Mouse (Mus musculus): ENCODE results near the gene Ccdc30. TPM values are rescaled to one million over a fixed set of nuclear protein-coding genes. Genes with fewer than 3 reads are reported as not detected.

The Ccdc30 gene
- polyA plus RNA-seq, 1 experiment from 2014 or later = 7.5 TPM

DNA sequence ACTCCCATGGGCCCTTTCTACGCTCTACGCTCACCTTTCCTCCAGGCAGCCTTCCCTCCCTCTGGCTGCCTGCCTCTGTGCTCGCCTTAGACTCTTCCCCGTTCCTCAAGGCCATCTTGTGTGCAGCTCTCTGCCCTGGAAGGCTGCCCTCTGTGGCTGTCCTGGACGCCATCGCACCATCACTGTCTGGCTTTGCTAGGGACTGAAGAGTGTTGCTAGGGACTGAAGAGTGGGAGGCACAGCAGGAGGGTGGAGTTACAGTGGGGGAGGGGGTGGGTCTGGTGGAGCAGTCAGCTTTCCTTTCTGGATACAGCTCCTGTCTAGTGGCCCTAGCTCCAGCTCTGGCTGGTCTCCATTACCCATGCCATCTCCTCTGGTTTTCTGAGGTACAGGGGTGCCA is 27.2 kb upstream of the Ccdc30 start:
- Histone ChIP-seq H3K4me2 (no peak overlapping the region), H3K27me3 (replicated peaks) (no peaks in the 10 kb centered on the region), H3K9ac (no peak overlapping the region), H3K4me3 (replicated peaks) (no peak overlapping the region), H3K36me3 (no peaks in the 10 kb centered on the region), H3K27ac (no peak overlapping the region), H3K4me1 (no peaks in the 10 kb centered on the region), H3K9me3 (no peaks in the 10 kb centered on the region)
- 60% methylated on average over 6 of the region's 6 CpGs for WGBS
- no peak for ATAC-seq (ENCODE audit: insufficient read depth, low FRiP score, low read depth)

- Histone ChIP-seq H3K4me1 (no peaks in the 10 kb centered on the region), H3K27me3 (replicated peaks) (no peaks in the 10 kb centered on the region), H3K27ac (no peak overlapping the region), H3K36me3 (no peaks in the 10 kb centered on the region), H3K9ac (no peak overlapping the region), H3K4me3 (replicated peaks) (no peak overlapping the region), H3K9me3 (no peaks in the 10 kb centered on the region), H3K4me2 (no peak overlapping the region)
- WGBS = 85% methylated on average over 4 of the region's 4 CpGs
- ATAC-seq (ENCODE audit: insufficient read depth, low FRiP score, low read depth) = no peak
Measured at GRCm38 (mm10) chr4:119441836-119442235, 26.5 kb upstream of the Ccdc30 start.

DNA sequence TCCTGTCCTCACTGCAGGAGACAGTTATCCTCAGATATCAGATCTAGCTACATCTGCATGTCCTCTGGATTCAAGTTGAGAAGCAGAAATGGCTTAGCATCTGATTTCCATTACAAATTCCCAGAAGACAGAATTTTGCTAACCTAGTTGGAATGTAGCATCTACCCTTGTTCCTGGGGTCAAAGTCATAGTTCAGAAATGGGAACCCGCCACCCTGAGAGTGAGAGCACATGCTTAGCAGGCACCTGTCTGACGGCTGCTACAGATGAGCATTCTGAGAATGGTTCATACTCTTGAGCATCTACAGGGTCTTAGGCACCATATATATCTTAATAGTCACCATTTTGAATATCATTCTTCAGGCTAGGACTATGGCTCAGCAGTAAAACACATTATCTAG is 22.6 kb upstream of the Ccdc30 start:
- no peaks in the 10 kb centered on the region for H3K36me3 ChIP-seq
- no peak for ATAC-seq (ENCODE audit: insufficient read depth, low FRiP score, low read depth)
- no peak overlapping the region for H3K27ac ChIP-seq
- H3K9ac ChIP-seq = no peak overlapping the region
- H3K4me2 ChIP-seq = no peak overlapping the region
- H3K4me1 ChIP-seq = no peaks in the 10 kb centered on the region
- H3K4me3 ChIP-seq (replicated peaks) = no peak overlapping the region
- 84% methylated on average over 2 of the region's 2 CpGs for WGBS
- H3K27me3 ChIP-seq (replicated peaks) = no peaks in the 10 kb centered on the region
- H3K9me3 ChIP-seq = no peaks in the 10 kb centered on the region

- Histone ChIP-seq H3K36me3 (no peaks in the 10 kb centered on the region), H3K27ac (no peak overlapping the region), H3K4me3 (replicated peaks) (no peak overlapping the region), H3K27me3 (replicated peaks) (no peaks in the 10 kb centered on the region), H3K4me2 (no peak overlapping the region), H3K4me1 (no peaks in the 10 kb centered on the region), H3K9me3 (no peaks in the 10 kb centered on the region), H3K9ac (no peak overlapping the region)
- 31% methylated on average over 5 of the region's 5 CpGs for WGBS
- ATAC-seq (ENCODE audit: insufficient read depth, low FRiP score, low read depth) = no peak
Measured at GRCm38 (mm10) chr4:119430678-119431077, 15.4 kb upstream of the Ccdc30 start.

DNA sequence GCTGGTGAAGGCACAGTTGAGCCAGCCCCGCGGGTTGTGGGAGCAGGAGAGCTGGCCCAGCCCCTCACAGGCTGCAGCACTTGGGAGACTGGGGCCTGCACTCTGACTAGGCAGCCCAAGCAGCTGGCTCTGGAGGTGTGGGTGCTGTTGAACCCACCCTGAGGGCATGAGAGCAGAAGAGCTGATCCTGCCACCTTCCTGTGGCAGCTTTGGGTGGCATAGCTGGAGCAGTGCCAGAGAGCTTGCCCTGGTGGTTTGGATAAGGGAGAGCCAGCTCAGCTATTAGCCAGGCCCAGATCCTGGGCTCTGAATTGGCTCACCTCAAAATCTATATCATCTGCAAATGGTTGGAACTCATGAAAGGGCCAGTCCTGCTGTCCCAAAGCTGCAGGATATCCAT is 12.4 kb upstream of the Ccdc30 start:
- no peaks in the 10 kb centered on the region for H3K9me3 ChIP-seq
- no peak overlapping the region for H3K27ac ChIP-seq
- no peak overlapping the region for H3K4me3 ChIP-seq (replicated peaks)
- H3K4me2 ChIP-seq = no peak overlapping the region
- 59% methylated on average over 2 of the region's 2 CpGs for WGBS
- H3K36me3 ChIP-seq = no peaks in the 10 kb centered on the region
- no peak overlapping the region for H3K9ac ChIP-seq
- no peaks in the 10 kb centered on the region for H3K27me3 ChIP-seq (replicated peaks)
- no peak for ATAC-seq (ENCODE audit: insufficient read depth, low FRiP score, low read depth)
- H3K4me1 ChIP-seq = peaks cover 6% of the 10 kb centered on the region; the same call in 1 of the 2 replicates

DNA sequence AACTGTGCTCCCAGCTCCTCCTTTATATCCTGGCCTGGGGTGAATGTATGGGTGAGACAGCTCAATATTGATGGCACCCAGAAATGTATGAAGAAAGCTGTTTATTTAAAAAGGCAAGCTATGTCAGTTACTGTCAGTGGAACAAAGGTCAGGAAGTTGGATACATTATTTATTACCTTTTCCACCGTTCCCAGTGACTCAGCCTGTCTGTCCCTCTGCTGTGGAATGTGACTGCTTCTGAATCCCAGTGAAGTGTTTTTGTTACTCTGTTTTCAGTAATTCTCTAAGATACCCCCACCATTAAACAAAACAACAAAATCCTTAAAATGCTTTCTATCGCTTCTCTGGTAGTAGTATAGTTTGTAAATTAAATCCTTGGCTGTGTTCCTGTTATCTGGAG is 10.3 kb upstream of the Ccdc30 start:
- Histone ChIP-seq H3K4me1 (peaks cover 16% of the 10 kb centered on the region), H3K4me3 (replicated peaks) (no peak overlapping the region), H3K36me3 (no peaks in the 10 kb centered on the region), H3K27ac (no peak overlapping the region), H3K9me3 (no peaks in the 10 kb centered on the region), H3K4me2 (no peak overlapping the region), H3K27me3 (replicated peaks) (no peaks in the 10 kb centered on the region), H3K9ac (no peak overlapping the region)
- WGBS = 42% methylated on average over 2 of the region's 2 CpGs
- ATAC-seq (ENCODE audit: insufficient read depth, low FRiP score, low read depth) = no peak

GRCm38 (mm10) chr4:119425077-119425476 is 9.8 kb upstream of the Ccdc30 start:
- WGBS = 81% methylated on average over 2 of the region's 2 CpGs
- H3K4me3 ChIP-seq (replicated peaks) = no peak overlapping the region
- ATAC-seq (ENCODE audit: insufficient read depth, low FRiP score, low read depth) = no peak

GRCm38 (mm10) chr4:119422294-119422964 is 7.1 kb upstream of the Ccdc30 start, which contains the start of the genes Ppcs and Zmynd12:
TSS of gene Ppcs (minus strand) at chr4:119422420.
TSS of gene Zmynd12 (plus strand) at chr4:119422814.
- Histone ChIP-seq H3K27ac (peak within 1 kb of the TSS; percentile 89), H3K9me3 (no peaks in the 10 kb centered on the region), H3K36me3 (no peaks in the 10 kb centered on the region), H3K27me3 (replicated peaks) (no peaks in the 10 kb centered on the region), H3K4me3 (replicated peaks) (peak within 1 kb of the TSS; percentile 73), H3K4me2 (peak within 1 kb of the TSS; percentile 91), H3K4me1 (peaks cover 16% of the 10 kb centered on the region), H3K9ac (peak within 1 kb of the TSS; percentile 80)
- ATAC-seq (ENCODE audit: insufficient read depth, low FRiP score, low read depth) = peak; percentile 94
- under 1% methylated on average over 52 of the region's 52 CpGs for WGBS

More at GRCm38 (mm10) chr4:119425077-119425476, 9.8 kb upstream of the Ccdc30 start:
- no peak overlapping the region for H3K9ac ChIP-seq
- no peaks in the 10 kb centered on the region for H3K9me3 ChIP-seq
- H3K27ac ChIP-seq = no peak overlapping the region
- H3K4me2 ChIP-seq = no peak overlapping the region
- H3K27me3 ChIP-seq (replicated peaks) = no peaks in the 10 kb centered on the region
- H3K36me3 ChIP-seq = no peaks in the 10 kb centered on the region
- peaks cover 16% of the 10 kb centered on the region for H3K4me1 ChIP-seq

DNA sequence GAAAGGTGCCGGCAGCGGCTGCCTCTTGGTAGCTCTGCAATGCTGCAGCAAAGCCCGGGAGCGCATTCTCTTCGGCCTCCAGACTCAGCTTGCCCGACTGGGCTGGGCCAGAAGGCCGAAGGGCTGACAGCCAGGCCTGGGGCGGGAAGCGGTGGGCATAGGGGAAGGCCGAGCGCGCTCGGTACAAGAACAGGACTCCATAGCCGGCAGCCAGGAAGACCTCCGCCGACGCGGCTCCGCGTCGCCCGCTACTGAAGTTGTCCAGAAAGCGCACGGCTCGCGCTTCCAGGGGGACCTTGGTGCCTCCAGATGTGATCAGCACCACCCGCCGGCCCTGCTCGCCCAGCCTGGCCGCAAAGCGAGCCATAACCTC is 6.6 kb upstream of the Ccdc30 start:
- Histone ChIP-seq H3K4me2 (peak overlapping the region; percentile 91), H3K27ac (peak overlapping the region; percentile 89), H3K4me3 (replicated peaks) (peak overlapping the region; percentile 73), H3K27me3 (replicated peaks) (no peaks in the 10 kb centered on the region), H3K36me3 (no peaks in the 10 kb centered on the region), H3K9ac (peak overlapping the region; percentile 80), H3K4me1 (peaks cover 16% of the 10 kb centered on the region), H3K9me3 (no peaks in the 10 kb centered on the region)
- peak; percentile 54 for ATAC-seq (ENCODE audit: insufficient read depth, low FRiP score, low read depth)
- WGBS = under 1% methylated on average over 31 of the region's 31 CpGs

- Histone ChIP-seq H3K4me3 (replicated peaks) (peak overlapping the region; percentile 73), H3K9ac (no peak overlapping the region; the same call in 1 of the 2 replicates)
- WGBS = 24% methylated on average over 3 of the region's 3 CpGs
Measured at GRCm38 (mm10) chr4:119421191-119421590, 5.9 kb upstream of the Ccdc30 start.

DNA sequence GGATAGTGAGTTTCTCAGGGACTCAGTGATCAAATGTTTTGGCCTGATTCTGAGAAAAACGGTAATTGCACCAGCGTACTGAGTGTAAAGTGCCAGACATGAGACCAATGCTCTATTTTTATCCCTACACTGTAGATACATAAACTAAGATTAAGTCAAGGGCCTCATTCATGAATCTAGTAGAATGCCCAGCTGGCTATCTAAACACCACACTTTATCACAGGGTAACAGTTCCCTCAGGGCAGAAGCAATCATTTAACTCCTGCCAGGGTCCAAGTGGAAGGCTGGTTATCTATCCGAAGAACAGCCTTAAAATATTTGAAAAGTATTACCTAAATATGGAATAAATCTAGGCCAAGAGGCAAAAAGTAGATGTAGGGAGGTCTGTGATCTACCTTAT is 2.6 kb upstream of the Ccdc30 start:
- no peaks in the 10 kb centered on the region for H3K9me3 ChIP-seq

More at GRCm38 (mm10) chr4:119421191-119421590, 5.9 kb upstream of the Ccdc30 start:
- H3K4me1 ChIP-seq = peaks cover 16% of the 10 kb centered on the region
- no peaks in the 10 kb centered on the region for H3K36me3 ChIP-seq
- ATAC-seq (ENCODE audit: insufficient read depth, low FRiP score, low read depth) = no peak
- no peak overlapping the region for H3K27ac ChIP-seq
- H3K27me3 ChIP-seq (replicated peaks) = no peaks in the 10 kb centered on the region
- no peaks in the 10 kb centered on the region for H3K9me3 ChIP-seq
- H3K4me2 ChIP-seq = peak overlapping the region; percentile 91

GRCm38 (mm10) chr4:119417270-119417669 is 1.9 kb upstream of the Ccdc30 start:
- Histone ChIP-seq H3K4me2 (no peak overlapping the region), H3K9ac (no peak overlapping the region), H3K27ac (no peak overlapping the region), H3K4me1 (peaks cover 21% of the 10 kb centered on the region), H3K4me3 (replicated peaks) (no peak overlapping the region), H3K36me3 (no peaks in the 10 kb centered on the region), H3K9me3 (no peaks in the 10 kb centered on the region), H3K27me3 (replicated peaks) (no peaks in the 10 kb centered on the region)
- ATAC-seq (ENCODE audit: insufficient read depth, low FRiP score, low read depth) = no peak
- 76% methylated on average over 3 of the region's 3 CpGs for WGBS

More for the DNA sequence above, 2.6 kb upstream of the Ccdc30 start:
- H3K27me3 ChIP-seq (replicated peaks) = no peaks in the 10 kb centered on the region
- H3K4me2 ChIP-seq = no peak overlapping the region
- WGBS = 88% methylated on average over 3 of the region's 3 CpGs
- H3K4me1 ChIP-seq = peaks cover 17% of the 10 kb centered on the region
- H3K9ac ChIP-seq = no peak overlapping the region
- H3K4me3 ChIP-seq (replicated peaks) = no peak overlapping the region
- H3K27ac ChIP-seq = no peak overlapping the region
- ATAC-seq (ENCODE audit: insufficient read depth, low FRiP score, low read depth) = no peak
- H3K36me3 ChIP-seq = no peaks in the 10 kb centered on the region
